Mouse (Mus musculus) ES-E14 (cell line): Measurements from ENCODE around the gene Egfl8.

Experiments used
- HCFC1 ChIP-seq: IDR thresholded peaks from 2 replicates; pipeline ENCODE4 v1.6.1; 2012; ENCODE audit warnings: low read length, inconsistent platforms, borderline replicate concordance; ENCODE audit not compliant: insufficient read depth
- MAFK ChIP-seq: IDR thresholded peaks from 2 replicates; pipeline ENCODE4 v1.6.1; 2014; ENCODE audit warnings: mild to moderate bottlenecking, low read depth, low read length, inconsistent platforms; ENCODE audit not compliant: insufficient read depth
- ZC3H11A ChIP-seq: IDR thresholded peaks from 2 replicates; pipeline ENCODE4 v1.6.1; 2012; ENCODE audit warnings: low read depth, mild to moderate bottlenecking, inconsistent platforms, low read length, borderline replicate concordance
- ZNF384 ChIP-seq: IDR thresholded peaks from 2 replicates; pipeline ENCODE4 v1.6.1; 2012; ENCODE audit warnings: low read depth, low read length, inconsistent platforms

- no peak for TF ChIP-seq ZNF384
- TF ChIP-seq ZC3H11A = no peak
- no peak for TF ChIP-seq HCFC1
- no peak for TF ChIP-seq MAFK
Observed at GRCm38 (mm10) chr17:34652546-34652945, 36.8 kb upstream of the Egfl8 start.
